Mouse (Mus musculus): ENCODE data around the gene Ebp. TPM values are rescaled to one million over a fixed set of nuclear protein-coding genes. Genes with fewer than 3 reads are reported as not detected.

Gene Ebp
- polyA plus RNA-seq, 1 experiment from 2014 or later = 29.1 TPM

DNA sequence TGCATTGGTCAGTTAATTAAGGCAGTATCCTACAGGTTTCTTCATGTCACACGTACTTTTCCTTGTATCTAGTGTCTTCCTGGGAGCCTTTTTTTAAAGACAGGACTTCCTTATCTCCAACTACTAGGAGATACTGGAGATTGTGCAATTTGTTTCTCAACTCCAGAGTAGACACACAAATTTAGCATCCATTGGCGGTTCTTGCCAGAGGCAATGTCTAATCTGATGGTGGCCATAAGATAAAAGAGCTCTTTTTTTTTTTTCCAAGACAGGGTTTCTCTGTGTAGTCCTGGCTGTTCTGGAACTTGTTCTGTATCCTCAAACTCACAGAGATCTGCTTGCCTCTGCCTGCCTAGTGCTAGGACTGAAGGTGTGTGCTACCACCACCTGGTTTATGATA lies 16.4 kb upstream of the Ebp start:
- Histone ChIP-seq H3K9ac (no peak overlapping the region), H3K4me2 (replicated peaks) (no peak overlapping the region), H3K4me3 (no peak overlapping the region), H3K36me3 (no peaks in the 10 kb centered on the region), H3K27ac (no peak overlapping the region), H3K9me3 (no peaks in the 10 kb centered on the region), H3K4me1 (peaks cover 3% of the 10 kb centered on the region; the same call in 1 of the 2 replicates), H3K27me3 (no peaks in the 10 kb centered on the region)
- WGBS = 74% methylated on average over 2 of the region's 2 CpGs
- no peak for ATAC-seq (ENCODE audit: low FRiP score, low read depth)

DNA sequence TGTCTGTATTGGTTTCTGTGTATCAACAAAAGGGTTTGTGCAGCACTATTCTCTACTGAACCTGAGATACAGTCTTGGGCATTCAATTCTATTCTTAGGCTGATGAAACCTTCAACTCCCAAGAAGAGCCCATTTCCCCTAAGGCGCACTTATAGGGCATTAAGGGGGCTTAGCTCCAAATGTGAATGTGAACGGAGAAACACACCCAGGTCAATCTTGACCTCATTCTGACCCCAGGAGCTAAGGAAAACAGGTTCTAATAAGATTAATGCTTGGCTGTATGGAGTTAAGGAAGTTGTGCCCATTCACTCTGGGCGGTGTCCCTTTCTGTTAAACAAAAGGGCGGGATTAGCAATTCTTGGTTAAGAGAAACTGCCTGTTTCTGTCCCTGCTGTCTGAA lies 13.9 kb upstream of the Ebp start:
- peaks cover 3% of the 10 kb centered on the region; the same call in 1 of the 2 replicates for H3K4me1 ChIP-seq
- 41% methylated on average over 4 of the region's 4 CpGs for WGBS
- H3K4me2 ChIP-seq (replicated peaks) = no peak overlapping the region; the same call in 1 of the 2 replicates
- no peak for ATAC-seq (ENCODE audit: low FRiP score, low read depth)
- no peaks in the 10 kb centered on the region for H3K27me3 ChIP-seq
- H3K9me3 ChIP-seq = no peaks in the 10 kb centered on the region
- no peak overlapping the region; the same call in 1 of the 2 replicates for H3K4me3 ChIP-seq
- H3K36me3 ChIP-seq = no peaks in the 10 kb centered on the region
- no peak overlapping the region for H3K27ac ChIP-seq
- H3K9ac ChIP-seq = no peak overlapping the region

DNA sequence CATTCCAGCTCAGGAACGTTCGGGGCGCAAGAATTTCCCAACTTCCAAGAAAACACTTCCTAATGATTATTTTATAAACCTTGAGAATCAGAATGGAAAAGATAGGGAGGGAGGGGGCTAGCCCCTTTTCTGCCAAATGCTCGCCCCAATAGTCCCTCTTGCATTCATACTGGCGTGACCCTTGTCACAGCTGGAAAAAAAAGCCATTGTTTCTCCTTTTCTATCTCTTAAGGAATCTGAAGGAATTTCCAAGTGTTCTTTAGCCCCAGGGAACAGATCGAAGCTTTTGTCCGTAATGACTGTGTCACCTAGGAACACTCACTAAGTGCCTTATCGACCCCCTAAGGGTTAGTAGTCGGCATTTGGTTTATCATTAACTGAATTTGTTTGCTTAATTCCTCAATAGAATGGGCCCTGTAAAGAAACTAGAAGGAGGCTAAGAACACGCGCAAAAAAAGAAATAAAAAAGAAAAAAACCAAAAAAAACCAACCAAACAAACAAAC lies 13.4 kb upstream of the Ebp start:
- Histone ChIP-seq H3K4me1 (peaks cover 3% of the 10 kb centered on the region; the same call in 1 of the 2 replicates), H3K9ac (peak overlapping the region; percentile 70; the same call in 1 of the 2 replicates), H3K27me3 (no peaks in the 10 kb centered on the region), H3K27ac (no peak overlapping the region), H3K4me3 (peak overlapping the region; percentile 52), H3K9me3 (no peaks in the 10 kb centered on the region), H3K36me3 (no peaks in the 10 kb centered on the region), H3K4me2 (replicated peaks) (peak overlapping the region; percentile 65)
- WGBS = 20% methylated on average over 11 of the region's 11 CpGs
- ATAC-seq (ENCODE audit: low FRiP score, low read depth) = no peak

DNA sequence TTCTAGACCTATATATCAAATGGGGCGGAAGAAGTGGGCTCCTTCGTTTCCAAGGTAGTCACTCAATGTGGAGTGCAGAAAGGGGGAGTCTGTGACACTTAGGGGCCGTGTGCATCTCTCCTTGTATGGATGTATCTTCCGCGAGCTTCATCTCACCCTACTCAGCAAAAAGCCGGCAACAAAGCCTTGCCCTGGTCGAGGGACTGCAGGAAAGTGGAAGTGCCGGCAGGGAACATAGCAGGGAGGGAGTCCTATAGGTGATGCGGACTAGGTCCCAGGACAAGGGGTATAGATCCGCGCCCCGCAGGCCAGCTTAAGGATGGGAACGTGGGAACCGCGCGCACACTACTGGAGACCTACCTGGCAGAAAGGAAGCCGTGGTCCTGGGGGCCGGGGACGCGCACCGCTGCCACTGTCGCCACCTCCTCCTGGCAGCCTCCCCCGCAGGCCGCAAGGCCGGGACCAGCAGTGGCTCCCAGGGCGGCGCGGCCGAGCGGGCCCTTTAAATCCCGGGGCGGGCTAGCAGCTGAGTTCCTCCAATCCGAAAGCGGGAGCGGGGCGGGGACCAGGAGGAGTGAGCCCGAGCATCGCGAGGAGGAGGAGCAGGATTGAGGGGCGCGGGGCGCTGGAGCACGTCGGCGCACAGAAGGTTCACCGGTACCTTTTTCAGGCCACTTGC lies 12.8 kb upstream of the Ebp start, which contains the start of gene Porcn:
Gene Porcn (minus strand): TSS at position 511 of the 679 bp plus-strand sequence.
- H3K4me1 ChIP-seq = peaks cover 3% of the 10 kb centered on the region; the same call in 1 of the 2 replicates
- ATAC-seq (ENCODE audit: low FRiP score, low read depth) = peak; percentile 97
- peak within 1 kb of the TSS; percentile 52 for H3K4me3 ChIP-seq
- H3K4me2 ChIP-seq (replicated peaks) = peak within 1 kb of the TSS; percentile 65
- H3K36me3 ChIP-seq = no peaks in the 10 kb centered on the region
- peak within 1 kb of the TSS; percentile 70 for H3K9ac ChIP-seq
- 15% methylated on average over 32 of the region's 46 CpGs for WGBS
- no peak within 1 kb of the TSS for H3K27ac ChIP-seq
- H3K9me3 ChIP-seq = no peaks in the 10 kb centered on the region
- no peaks in the 10 kb centered on the region for H3K27me3 ChIP-seq

DNA sequence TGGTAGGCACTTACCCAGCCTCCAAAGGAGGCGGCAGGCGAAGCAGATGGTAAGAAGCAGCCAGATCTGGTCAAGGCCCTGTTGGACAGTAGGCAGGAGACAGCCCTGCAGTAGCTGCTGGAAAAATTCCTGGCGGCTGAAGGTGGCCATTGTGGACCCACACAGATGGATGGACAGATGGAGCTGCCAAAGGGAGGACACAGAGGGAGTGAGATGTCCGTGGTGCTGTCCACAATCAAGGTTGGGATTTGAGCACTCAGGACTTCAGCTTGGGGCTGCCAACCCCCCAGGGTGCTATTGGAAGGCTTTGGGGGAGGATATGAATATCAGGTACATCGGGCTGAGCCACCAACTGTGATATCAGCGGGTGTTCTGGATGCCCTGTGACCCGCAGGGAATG lies 12.2 kb upstream of the Ebp start:
- peak overlapping the region; percentile 70 for H3K9ac ChIP-seq
- ATAC-seq (ENCODE audit: low FRiP score, low read depth) = no peak
- H3K4me2 ChIP-seq (replicated peaks) = peak overlapping the region; percentile 65
- peaks cover 3% of the 10 kb centered on the region; the same call in 1 of the 2 replicates for H3K4me1 ChIP-seq
- H3K9me3 ChIP-seq = no peaks in the 10 kb centered on the region
- no peaks in the 10 kb centered on the region for H3K27me3 ChIP-seq
- 41% methylated on average over 7 of the region's 7 CpGs for WGBS
- peak overlapping the region; percentile 52 for H3K4me3 ChIP-seq
- no peak overlapping the region for H3K27ac ChIP-seq
- no peaks in the 10 kb centered on the region for H3K36me3 ChIP-seq

DNA sequence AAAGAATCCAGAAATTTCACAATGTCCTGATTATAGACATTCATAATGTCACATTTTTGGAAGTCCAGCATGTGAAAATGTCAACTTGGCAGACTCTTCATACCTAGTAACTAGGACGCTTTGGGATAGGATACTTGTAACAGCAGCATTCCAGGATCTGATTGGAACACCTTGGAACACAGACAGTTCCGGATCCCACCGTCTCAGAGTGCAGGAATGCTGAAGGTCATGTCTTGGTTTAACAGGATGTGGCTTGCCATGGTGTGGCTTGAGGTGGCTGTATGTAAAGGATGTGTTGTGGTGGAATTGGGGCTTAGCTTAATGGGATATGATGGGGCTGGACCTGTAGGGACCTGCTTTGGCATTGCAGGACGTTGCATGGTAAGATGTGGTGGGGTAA lies 11.8 kb upstream of the Ebp start:
- H3K9ac ChIP-seq = no peak overlapping the region
- H3K4me1 ChIP-seq = peaks cover 3% of the 10 kb centered on the region; the same call in 1 of the 2 replicates
- ATAC-seq (ENCODE audit: low FRiP score, low read depth) = no peak
- H3K4me2 ChIP-seq (replicated peaks) = peak overlapping the region; percentile 65
- no peaks in the 10 kb centered on the region for H3K9me3 ChIP-seq
- H3K36me3 ChIP-seq = no peaks in the 10 kb centered on the region
- H3K27ac ChIP-seq = no peak overlapping the region
- H3K4me3 ChIP-seq = peak overlapping the region; percentile 52; the same call in 1 of the 2 replicates
- no peaks in the 10 kb centered on the region for H3K27me3 ChIP-seq
- WGBS = 78% methylated on average over 4 of the region's 4 CpGs

DNA sequence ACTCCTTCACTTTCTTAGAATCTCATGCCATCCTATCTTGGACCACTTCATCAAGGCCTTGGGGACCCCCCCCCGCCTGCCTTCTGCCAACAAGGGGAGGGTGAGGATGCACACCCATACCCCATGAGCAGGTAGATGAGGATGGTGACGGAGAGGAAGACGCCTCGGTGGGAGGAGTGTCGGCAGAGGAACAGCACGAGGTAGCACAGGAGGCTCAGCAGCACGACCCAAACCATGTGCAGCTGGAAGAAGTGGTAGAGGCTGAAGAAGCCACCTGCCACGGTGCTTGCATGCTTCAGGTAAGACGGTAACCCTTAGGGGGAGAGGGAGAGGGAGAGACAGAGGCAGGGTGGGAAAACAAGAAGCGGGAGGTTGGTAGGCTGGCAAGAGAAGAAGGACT lies 10.8 kb upstream of the Ebp start:
- no peak for ATAC-seq (ENCODE audit: low FRiP score, low read depth)
- Histone ChIP-seq H3K9ac (no peak overlapping the region), H3K4me3 (no peak overlapping the region), H3K27ac (no peak overlapping the region), H3K36me3 (no peaks in the 10 kb centered on the region; the same call in 1 of the 2 replicates), H3K4me1 (peaks cover 3% of the 10 kb centered on the region; the same call in 1 of the 2 replicates), H3K9me3 (no peaks in the 10 kb centered on the region), H3K27me3 (no peaks in the 10 kb centered on the region), H3K4me2 (replicated peaks) (no peak overlapping the region)
- 92% methylated on average over 10 of the region's 10 CpGs for WGBS

DNA sequence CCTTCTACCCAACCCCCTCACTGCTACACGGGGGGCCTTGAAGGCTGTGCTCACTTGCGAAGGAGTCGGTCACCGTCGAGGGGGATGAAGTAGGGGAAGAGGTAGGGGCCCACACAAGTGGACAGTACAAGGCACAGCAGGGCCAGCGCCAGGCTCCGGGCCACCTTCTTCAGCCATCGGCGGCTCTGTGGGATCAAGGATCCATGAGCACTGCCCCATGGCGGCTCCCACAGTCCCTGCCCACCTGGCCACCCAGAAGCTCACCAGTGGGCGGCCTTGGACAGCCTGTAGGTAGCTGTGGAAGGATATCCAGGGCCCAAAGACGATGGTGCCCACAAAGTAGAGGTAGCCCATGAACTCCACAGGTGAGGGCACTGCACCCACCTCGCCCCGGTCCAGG lies 9.8 kb upstream of the Ebp start:
- Histone ChIP-seq H3K36me3 (no peaks in the 10 kb centered on the region; the same call in 1 of the 2 replicates), H3K4me2 (replicated peaks) (no peak overlapping the region), H3K4me1 (peaks cover 3% of the 10 kb centered on the region; the same call in 1 of the 2 replicates), H3K4me3 (no peak overlapping the region), H3K27me3 (no peaks in the 10 kb centered on the region), H3K9ac (no peak overlapping the region), H3K9me3 (no peaks in the 10 kb centered on the region), H3K27ac (no peak overlapping the region)
- WGBS = 87% methylated on average over 14 of the region's 14 CpGs
- no peak for ATAC-seq (ENCODE audit: low FRiP score, low read depth)

DNA sequence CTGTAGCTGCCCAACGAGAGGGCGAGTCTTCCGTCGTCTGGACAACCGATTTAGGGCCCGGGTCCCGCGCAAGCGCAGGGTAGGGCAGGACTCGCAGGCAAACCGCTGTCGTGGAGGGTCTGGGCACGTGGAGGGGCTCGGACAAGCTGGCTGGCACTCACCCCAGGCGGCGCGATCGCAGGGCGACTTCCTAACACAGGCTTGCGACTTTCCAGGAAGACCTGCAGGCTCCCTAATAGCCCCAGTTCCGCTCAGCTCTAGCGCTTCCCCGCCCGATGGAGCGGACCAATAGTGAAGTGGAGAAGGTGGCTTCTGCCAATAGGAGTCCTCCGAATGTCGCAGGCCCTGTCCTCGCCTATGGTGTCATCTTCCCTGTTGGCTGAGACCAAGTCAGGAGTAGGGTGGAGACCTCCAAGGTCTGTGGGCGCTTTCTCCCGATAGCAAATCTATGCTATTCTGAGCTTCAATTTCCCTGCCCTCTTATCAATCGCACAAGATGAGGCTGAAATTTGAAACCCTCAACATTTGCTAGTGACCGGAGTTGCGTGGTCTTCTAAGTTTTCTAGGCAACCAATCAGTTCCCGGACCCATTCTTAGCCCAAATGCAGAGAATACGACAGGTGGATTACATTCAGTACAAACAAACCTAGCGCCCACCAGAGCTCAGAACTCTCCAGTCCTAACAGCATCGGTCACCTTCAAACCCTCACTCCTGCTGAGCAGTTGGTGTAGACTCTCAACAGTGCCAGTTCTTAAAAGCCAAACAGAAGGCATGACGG lies 483 bp downstream of the Ebp start:
- Histone ChIP-seq H3K4me1 (0 out of 2 replicates have a peak, but pooled peaks cover 4% of the 10 kb centered on the region), H3K27ac (no peak overlapping the region), H3K4me2 (replicated peaks) (peak overlapping the region; percentile 65), H3K9me3 (no peaks in the 10 kb centered on the region), H3K36me3 (no peaks in the 10 kb centered on the region), H3K27me3 (no peaks in the 10 kb centered on the region), H3K9ac (peak overlapping the region; percentile 64), H3K4me3 (peak overlapping the region; percentile 53)
- 11% methylated on average over 38 of the region's 38 CpGs for whole genome bisulfite sequencing
- ATAC-seq (ENCODE audit: low FRiP score, low read depth) = peak; percentile 96

DNA sequence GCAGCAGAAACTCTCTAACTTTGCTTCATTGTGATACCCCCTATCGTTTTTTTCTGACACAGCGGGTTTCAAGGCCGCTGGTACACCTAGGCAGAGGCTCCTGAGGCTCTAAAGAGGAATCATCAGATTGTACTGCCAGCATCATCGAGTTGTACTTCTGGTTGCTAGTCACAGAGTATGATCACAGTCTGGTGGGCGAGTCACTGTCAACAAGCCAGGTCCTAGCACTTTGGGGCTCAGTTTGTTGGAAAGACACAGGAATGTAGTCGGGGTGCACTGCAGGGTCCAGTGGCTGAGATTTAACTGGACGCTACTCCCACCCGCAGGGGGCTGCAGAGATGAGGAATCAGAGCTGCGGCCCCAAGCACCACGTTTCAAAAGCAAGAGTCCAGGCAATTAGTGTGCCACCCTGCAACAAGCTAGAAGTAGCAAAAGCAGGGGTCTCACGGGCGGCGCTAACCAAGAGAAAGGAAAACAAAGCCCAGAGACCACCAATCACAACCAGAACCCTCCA lies 1.1 kb downstream of the Ebp start:
- Histone ChIP-seq H3K4me1 (0 out of 2 replicates have a peak, but pooled peaks cover 4% of the 10 kb centered on the region), H3K4me3 (peak overlapping the region; percentile 53), H3K4me2 (replicated peaks) (peak overlapping the region; percentile 65), H3K9ac (peak overlapping the region; percentile 64), H3K36me3 (no peaks in the 10 kb centered on the region), H3K27me3 (no peaks in the 10 kb centered on the region), H3K27ac (no peak overlapping the region), H3K9me3 (no peaks in the 10 kb centered on the region)
- peak; percentile 43; the same call in 1 of the 2 replicates for ATAC-seq (ENCODE audit: low FRiP score, low read depth)
- 12% methylated on average over 13 of the region's 13 CpGs for WGBS

DNA sequence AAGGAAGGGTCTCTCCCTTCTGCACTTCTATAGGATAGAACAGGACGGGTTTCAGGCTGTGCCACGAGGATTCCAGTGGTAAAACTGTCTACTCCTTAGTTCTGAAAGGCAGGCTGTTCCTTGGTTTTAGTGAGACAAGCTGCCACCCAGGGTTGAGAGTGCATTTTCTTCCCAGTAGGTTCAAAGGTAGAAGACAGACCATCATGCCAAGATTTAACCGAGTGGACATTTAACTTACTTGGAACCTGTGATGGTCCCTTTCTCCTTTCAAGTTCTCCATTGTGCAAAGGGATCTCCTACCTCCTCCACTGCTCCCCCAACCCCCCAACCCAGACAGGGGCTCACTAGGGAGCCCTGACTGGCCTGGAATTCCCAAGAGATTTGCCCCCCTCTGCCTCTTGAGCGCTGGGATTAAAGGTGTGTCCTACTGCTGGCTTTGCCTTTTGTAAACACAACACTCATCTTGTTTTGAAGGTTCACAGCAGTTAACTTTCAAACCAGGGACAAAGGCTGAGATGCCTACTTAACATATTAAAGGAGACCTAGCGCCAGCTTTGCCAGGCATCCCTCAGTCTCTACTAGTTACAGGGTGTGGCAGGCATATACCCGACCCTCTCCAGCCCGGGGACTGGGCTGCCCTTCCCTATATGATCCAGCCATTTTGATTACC lies 10.3 kb downstream of the Ebp start:
- Histone ChIP-seq H3K36me3 (peaks cover 5% of the 10 kb centered on the region; the same call in 1 of the 2 replicates), H3K9me3 (no peaks in the 10 kb centered on the region), H3K27me3 (no peaks in the 10 kb centered on the region), H3K27ac (no peak overlapping the region), H3K4me1 (no peaks in the 10 kb centered on the region), H3K4me3 (no peak overlapping the region), H3K4me2 (replicated peaks) (no peak overlapping the region), H3K9ac (no peak overlapping the region)
- no peak for ATAC-seq (ENCODE audit: low FRiP score, low read depth)
- WGBS = 23% methylated on average over 7 of the region's 7 CpGs

All from limb, embryonic 13.5 days (tissue).